Mouse (Mus musculus) kidney, adult 11 months (tissue): ENCODE measurements around the gene Kctd13.
"Not testable (repeated sequence)": the region's sequence is repeated elsewhere in the genome, so short reads cannot be mapped to it uniquely, and the experiment has no call there.

Experiments
- DNase-seq: peaks from one replicate; pipeline ENCODE4 v3.0.0; 2022

Gene Kctd13

DNA sequence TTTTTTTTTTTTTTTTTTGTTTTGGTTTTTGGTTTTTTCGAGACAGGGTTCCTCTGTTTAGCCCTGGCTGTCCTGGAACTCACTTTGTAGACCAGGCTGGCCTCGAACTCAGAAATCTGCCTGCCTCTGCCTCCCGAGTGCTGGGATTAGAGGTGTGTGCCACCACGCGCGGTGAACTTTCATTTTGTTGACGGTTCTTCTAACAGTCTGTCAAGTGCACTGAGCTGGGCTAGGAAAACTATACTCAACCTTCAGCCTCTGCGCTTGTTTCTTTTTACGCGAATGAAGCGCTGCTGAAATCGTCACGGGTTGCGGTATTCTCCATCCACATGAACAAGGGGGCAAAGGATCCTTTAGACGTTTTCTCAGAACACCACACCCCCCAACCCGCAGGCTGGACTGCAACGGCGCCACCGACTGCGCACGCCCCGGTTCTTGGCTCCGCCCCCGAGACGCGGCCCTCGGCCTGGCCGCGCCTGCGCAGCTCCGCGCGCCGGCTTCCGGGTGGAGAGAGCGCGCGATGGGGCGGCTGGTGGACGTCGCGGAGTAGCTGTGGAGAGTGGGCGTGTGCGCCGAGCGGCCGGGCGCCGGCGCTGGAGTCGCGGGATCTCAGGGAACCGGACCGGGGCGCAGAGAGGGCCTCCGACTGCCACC is at the start of gene Kctd13:
Gene Kctd13, plus strand, starts transcription at position 496 of the 654 bp plus-strand sequence.
- DNase-seq: peak; percentile 92

DNA sequence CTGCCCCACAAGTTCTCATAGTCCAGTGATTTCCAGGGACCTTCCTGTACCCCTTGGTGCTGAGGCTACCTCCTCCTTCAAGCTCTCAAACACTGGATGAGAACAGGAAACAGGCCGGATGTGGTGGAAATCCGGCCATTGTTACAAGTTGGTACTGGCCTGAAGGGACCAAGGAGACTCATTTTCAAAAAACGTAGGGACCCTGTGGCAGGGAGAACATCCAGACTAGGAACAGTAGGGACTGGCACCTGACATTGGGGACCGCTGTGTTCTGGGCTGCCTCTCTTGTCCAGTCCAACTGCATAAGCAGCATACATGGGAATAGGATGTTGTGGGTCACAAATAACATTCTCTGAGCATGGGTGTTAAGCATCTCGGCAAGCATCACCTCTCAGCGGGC is 47.6 kb upstream of the Kctd13 start:
- peak; percentile 67 for DNase-seq

DNA sequence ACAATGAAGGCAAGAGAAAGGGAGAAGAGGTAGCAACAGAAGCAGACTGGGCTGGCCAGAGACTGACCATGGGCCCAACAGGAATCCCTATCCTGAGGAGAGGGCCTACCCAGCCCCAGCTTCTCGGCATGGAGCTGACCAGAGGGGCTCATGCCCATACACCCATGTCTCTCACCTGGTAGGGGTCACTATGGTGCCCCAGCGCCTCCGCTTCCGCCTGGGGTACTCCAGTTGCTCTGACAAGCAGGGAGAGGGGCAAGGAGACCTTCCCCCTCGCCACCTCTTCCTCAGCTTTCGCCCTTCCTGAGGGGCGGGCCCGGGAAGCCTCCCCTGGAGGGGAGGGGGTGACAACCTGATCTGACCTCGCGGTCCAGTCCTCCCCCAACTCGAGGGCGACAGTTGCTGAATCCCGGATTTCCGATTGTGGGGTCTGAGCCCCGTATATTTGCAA is 44.9 kb upstream of the Kctd13 start:
- DNase-seq: no peak

DNA sequence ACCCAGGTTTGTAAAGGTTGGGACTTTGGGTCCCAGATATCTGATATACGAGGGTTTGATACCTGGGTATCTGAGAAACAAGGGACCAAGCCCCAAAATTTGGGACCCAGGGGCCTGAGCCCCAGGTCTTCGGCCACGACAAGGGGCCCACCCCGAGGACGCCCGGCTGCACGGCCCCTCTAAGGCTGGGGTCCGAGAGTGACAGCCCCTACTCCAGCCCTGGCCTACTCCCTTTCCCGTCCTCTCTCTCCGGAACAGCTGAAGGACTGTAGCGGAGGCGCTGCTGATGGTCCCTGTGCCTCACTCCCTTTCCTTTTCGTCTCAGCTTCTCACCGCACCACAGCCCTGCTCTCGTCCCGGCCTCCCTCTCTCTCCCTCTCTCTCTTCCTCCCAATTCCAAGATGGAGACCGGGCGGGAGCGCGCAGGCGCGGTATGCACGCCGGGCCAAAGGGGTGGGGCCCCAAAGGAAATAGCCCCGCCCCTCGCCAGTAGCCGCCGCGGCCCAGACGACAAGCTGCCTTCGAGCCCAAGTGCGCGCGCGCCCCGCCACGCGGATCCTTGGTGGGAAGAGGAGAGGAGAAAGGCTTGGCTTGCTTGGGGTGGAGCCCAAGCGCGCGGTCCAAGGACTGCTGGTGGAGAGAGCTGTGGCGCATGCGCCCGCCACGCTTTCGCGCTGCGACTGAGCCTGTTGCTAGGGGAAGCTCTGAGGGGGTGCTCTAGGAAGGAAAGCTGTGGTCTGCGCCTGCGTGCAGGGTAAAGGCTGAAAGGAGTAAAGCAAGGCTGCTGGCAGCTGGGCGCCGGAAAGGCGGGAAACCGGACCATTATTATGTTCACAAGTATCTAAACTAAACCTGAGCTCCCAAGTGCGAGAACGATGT is 44.2 kb upstream of the Kctd13 start, which contains the start of gene Taok2:
Gene Taok2, minus strand, starts transcription at position 418 of the 879 bp plus-strand sequence.
- DNase-seq: peak; percentile 99

- DNase-seq: no peak
These were observed 41.4 kb upstream of the Kctd13 start for GRCm38 (mm10) chr7:126887281-126887680.

DNA sequence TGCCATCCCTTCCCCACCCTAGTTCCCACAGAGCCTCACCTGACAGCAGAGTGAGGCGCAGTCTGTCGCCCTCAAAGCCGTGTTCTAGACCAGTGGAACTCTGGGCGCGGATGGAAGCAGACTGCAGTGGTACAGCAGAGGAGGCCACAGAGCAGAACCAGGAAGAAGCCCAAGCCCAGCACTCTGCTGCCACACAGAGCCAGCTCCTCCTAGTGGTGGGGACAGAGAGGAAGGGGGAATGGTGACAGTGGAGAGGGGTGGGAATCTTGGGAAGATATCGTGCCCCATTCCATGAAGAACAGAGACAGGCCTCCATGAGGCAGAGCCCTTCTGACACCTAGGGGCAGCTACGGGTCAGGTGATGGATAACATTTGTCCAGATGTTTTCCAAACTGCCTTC is 39.8 kb upstream of the Kctd13 start:
- DNase-seq: no peak

DNA sequence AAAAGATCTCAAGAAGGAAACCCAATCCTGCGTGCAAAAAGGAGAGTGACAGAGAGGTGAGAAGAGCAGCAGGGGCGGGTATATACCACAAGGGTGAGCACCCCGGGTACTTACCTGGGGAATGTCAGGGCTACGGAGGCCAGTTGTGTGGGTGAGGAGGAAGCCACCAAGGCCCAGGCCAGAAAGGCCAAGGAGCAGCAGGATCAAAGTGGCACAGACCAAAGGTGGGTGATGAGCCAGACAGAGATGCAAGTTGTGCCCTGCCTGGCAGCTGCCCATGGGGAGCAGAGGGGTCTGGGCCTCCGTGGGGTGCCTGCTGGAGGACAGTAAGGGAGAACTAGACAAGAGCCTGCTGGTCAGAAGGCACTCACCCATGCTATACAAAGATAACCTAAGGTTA is 31.8 kb upstream of the Kctd13 start:
- DNase-seq: no peak

DNA sequence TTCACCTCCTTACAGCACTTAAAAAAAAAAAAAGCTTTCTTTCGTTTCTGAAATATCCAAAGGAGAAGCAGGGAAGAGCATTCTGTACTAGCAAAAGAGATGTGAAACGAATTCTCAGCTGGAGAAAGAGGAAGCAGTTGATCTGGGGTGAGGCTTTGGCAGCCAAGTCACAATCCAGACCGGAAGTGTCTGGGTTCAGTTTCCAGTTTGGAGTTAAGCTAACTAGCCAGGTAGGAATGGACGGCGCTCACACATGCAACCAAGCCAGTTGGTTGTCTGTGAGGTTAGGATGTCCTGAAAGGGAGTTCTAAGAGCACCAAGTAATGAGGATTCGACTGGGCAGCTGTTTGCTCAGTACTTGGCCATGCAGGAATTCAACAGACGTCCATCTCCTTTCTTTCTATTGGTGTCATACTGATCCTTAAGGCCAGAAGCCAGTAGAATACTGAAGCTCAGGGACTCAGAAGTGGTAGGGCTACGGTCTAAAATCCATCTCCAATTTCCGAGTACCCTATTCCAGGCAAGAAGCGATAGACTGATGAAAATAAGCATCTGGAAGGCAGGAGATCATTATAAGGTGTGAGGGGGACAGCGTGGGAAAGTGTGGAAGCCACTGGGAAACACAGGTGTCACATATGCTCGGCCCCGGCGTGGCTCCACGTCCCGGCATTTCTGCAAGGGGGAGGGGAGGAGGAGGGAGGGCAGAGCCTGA is 31.1 kb upstream of the Kctd13 start:
- peak; percentile 15 for DNase-seq

DNA sequence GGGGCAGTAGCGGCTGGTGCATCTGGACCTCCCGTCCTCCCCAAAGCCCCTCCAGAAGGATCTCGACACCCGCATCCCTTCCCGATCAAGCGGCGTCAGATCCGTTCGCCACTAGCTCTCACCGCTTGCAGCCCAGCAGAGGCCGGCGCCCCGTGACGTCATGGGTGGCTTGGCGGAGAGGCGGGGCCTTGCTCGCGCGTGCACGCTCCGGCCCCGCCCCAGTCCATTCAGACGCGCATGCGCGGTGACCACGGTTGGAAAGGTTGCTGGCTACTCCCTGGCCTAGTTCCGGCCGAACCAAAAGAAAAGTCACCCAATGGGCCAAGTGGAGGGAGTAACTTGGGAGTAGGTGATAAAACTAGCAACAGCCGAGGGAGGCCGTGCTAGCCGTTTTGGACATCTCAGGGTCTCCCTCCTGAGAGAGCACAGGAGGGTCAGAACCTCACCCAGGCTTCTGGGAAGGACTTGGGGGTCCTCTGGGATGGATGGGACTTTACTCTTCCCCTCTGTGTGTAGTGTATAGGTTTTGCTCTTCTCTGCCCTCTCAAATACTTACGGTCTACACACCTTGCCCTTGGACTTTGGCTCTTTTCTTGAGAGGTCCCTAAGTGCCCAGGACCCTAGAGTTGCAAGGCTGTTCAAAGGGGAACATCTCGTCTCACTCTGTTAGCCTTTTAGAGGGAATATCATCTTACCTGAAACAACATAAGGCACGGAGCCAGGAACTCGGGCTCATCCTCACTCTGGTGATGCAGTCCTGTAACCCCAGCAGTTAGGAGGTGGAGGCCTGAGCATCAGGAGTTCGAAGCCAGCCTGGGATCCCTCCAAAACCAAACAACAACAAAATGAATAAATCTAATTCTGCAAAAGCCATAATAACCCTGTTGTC is 30.3 kb upstream of the Kctd13 start:
- DNase-seq: peak; percentile 90

DNA sequence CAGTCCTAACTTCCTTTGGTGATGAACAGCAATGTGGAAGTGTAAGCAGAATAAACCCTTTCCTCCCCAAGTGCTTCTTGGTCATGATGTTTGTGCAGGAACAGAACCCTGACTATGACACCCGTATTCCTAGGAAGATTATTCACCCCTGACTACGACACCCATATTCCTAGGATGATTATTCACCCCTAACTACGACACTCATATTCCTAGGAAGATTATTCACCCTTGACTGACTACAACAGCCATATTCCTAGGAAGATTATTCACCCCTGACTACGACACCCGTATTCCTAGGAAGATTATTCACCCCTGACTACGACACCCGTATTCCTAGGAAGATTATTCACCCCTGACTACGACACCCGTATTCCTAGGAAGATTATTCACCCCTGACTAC is 28.9 kb upstream of the Kctd13 start:
- DNase-seq: not testable (repeated sequence)

DNA sequence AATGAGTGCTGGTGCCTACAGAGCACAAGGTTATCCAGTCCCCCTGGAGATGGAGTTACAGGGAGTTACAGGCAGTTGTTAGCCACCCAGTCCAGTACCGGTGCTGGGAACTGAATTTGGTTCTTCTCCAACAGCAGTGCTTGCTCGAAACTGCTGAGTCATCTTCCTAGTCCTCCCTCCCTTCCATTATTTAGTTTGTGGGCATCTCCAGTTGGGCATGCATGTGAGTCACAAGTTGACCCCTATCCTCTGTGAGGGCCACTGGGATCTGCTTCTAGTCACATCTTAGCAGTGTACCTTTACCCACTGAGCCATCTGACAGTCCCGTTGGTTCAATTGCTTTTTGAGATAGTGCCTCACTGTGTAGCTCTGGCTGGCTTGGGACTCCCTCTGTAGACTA is 23.1 kb upstream of the Kctd13 start:
- DNase-seq: no peak

GRCm38 (mm10) chr7:126914844-126915243 is 13.8 kb upstream of the Kctd13 start:
- no peak for DNase-seq

GRCm38 (mm10) chr7:126918356-126918755 is 10.3 kb upstream of the Kctd13 start:
- peak; percentile 33 for DNase-seq

GRCm38 (mm10) chr7:126919973-126920372 is 8.7 kb upstream of the Kctd13 start:
- no peak for DNase-seq

GRCm38 (mm10) chr7:126921563-126921962 is 7.1 kb upstream of the Kctd13 start:
- peak; percentile 65 for DNase-seq

DNA sequence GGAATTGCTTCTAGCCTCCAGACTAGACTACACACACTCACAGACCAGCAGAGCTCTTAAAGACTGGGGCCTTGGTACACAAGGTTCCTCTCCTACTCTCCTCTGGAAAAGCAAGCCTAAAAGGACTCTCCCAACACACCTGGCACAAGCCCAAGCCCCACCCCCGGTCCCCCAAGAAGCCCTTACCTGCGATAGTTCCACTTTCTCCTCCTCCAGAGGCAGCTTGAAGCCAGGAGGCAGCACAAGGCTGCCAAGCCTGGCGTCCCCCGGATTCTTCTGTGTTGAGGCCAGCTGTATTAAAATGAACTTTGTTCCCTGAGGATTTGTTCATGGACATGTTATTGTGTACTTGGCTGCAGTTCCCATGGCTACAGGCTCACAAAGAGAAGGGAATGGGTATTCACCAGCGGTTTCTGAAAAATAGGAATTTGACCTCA is 6.0 kb upstream of the Kctd13 start, which contains the start of gene Tmem219:
Gene Tmem219, minus strand, starts transcription at position 294 of the 437 bp plus-strand sequence.
- peak; percentile 91 for DNase-seq

- DNase-seq: no peak
These were observed 4.7 kb upstream of the Kctd13 start for GRCm38 (mm10) chr7:126923999-126924398.

DNA sequence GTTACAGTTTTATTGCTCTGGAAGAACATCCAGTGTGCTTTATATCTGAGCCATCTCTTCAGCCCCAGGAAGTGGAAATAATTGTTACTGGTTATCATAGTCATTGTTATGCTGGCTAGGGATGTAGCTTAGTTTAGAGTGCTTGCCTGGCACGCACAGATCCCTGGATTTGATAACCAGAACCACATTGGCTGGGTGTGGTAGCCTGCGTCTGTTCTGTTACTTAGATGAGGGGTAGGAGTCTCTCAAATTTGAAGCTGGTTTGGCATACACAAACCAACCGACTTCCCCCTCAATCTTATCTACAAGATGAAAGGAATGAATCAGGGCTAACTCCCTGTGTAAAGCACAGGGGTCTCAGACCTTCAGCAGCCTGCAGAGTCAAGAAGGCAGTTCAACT is 2.4 kb upstream of the Kctd13 start:
- DNase-seq: no peak

DNA sequence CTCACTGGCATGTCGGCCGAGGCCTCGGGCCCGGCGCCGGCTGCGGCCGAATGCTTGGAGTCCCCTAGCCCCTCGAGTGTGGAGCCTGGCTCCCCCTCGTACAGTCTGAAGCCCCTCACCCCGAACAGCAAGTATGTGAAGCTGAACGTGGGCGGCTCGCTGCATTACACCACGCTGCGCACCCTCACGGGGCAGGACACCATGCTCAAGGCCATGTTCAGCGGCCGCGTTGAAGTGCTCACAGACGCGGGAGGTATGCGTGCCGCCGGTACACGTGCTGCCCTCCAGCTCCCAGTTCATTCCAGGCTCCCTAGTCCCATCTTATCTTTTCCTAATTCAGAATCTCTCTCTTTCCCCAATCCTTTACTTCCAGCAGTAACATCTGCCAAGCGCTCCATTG is 367 bp downstream of the Kctd13 start:
- DNase-seq: no peak

DNA sequence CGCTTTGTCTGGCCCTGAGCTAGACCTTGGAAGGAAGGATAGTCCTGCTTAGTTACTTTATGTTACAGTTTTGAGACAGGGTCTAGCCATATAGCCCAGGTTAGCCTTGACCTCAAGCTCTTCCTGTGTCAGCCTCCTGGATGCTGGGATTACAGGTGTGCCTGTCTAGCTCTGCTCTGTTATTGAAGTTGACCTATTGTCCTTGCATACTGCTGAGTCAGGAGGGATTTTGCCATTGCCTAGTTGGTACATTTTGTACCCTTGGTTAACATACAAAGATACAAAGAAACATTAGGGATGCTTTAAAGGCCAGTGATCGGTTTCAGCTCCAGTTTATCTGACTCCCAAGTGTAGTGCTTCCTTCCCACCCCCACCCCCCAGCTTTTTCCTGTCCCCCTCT is 4.0 kb downstream of the Kctd13 start:
- DNase-seq: no peak

GRCm38 (mm10) chr7:126941171-126941570 is 12.5 kb downstream of the Kctd13 start:
- DNase-seq: no peak

GRCm38 (mm10) chr7:126941801-126942200 is 13.1 kb downstream of the Kctd13 start:
- no peak for DNase-seq
